Mouse (Mus musculus): ENCODE measurements at regions not wholly inside any gene's neighbourhood (a gene's known extent, or its start where the extent isn't known, plus 50 kb on each side); places are given as distances from the start of the nearest gene placed in this dataset.

DNA sequence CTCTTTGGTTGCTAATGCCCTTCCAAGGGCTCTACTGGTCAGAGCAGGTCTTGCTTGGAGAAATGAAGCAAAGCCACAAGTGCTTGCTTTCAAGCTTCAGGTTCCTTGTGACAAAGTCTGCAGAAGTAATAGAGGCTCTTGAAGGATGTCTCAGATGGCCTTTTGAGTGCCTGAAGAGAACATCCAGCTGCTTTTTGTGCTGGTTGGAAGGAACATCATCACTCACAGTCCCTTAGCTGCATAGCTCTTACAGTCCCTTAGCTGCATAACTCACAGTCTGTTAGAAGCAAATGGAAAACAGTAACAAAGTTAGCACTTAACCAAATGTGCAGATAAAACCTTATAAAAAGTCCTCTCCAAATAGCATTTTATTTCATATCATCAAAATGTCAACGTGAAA is 241.6 kb downstream of the Cd109 start:
- TF ChIP-seq POLR2A (IDR thresholded peaks at IDR 0.05; ENCODE audit: extremely low read depth, insufficient read depth, low read length), result no peak
- TF ChIP-seq CTCF (IDR thresholded peaks at IDR 0.05; ENCODE audit: extremely low read depth, insufficient read depth, low read length), result no peak

All from cortical plate, adult 2 months (tissue).